Mouse (Mus musculus) C2C12 (cell line): ENCODE measurements around the gene Cfap221.

Source experiments
- CTCF ChIP-seq: IDR thresholded peaks from one replicate; pipeline ENCODE4 v1.5.1; 2011; ENCODE audit not compliant: control insufficient read depth, insufficient read depth, insufficient read length
- FOSL1 ChIP-seq: IDR thresholded peaks from one replicate; pipeline ENCODE4 v1.8.0; 2011; ENCODE audit warnings: mild to moderate bottlenecking, low read length; ENCODE audit not compliant: poor library complexity, insufficient read depth, severe bottlenecking
- MYOD1 ChIP-seq: IDR thresholded peaks from one replicate; pipeline ENCODE4 v1.6.1; 2011; ENCODE audit warnings: low read depth; ENCODE audit not compliant: control insufficient read depth, insufficient read length
- MYOG ChIP-seq: IDR thresholded peaks from one replicate; pipeline ENCODE4 v1.6.1; 2011; ENCODE audit not compliant: control insufficient read depth, insufficient read length; ENCODE audit errors: extremely low read depth
- USF1 ChIP-seq: IDR thresholded peaks from one replicate; pipeline ENCODE4 v1.6.1; 2011; ENCODE audit warnings: low read depth, mild to moderate bottlenecking, control low read depth, moderate library complexity

DNA sequence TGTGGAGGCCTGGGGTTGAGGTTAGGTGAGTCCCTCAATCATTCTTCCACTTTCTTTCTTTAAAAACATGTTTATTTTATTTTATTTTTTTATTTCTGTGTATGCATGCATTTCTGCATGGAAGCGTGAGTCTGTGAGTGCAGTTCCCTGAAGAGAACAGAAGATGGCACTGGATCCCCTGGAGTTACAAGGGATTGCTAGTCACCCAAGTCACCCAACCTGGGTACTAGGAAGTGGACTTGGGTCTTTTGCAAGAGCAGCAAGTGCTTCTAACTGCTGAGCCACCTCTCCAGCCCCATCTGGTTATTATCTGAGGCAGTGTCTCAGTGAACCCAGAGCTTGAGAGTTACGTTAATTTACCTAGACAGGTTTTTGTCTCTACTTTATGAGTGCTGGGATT is 19.2 kb upstream of the Cfap221 start:
- TF ChIP-seq CTCF (no peak), FOSL1 (no peak), USF1 (no peak), MYOG (no peak), MYOD1 (no peak)
